ENCODE assay signal across 8 mouse cellular contexts in genomic region chr9:72654593-72655242, GRCm38 (mm10). TPM values are rescaled to one million over a fixed set of nuclear protein-coding genes. Genes with fewer than 3 reads are reported as not detected.
DNase-seq lines count a peak whose midpoint lies in the region; ATAC-seq and TF ChIP-seq lines count a peak whose summit lies in the region.

No protein-coding gene starts in this region.

- H3K27ac ChIP-seq in kidney, adult 2 months (ENCODE audit: insufficient read depth, low read depth, low read length), result no peak overlapping the region
- H3K27ac ChIP-seq in liver, postnatal 0 days (ENCODE audit: low read depth), result no peak overlapping the region

- peaks cover 7% of the 10 kb centered on the region; the same call in 1 of the 2 replicates for H3K4me1 ChIP-seq in kidney, adult 2 months (ENCODE audit: control insufficient read depth, insufficient read depth, low read length)
- peaks cover 23% of the 10 kb centered on the region for H3K4me1 ChIP-seq in liver, postnatal 0 days (ENCODE audit: insufficient read depth)

- H3K27me3 ChIP-seq in kidney, adult 2 months (replicated peaks; ENCODE audit: control insufficient read depth, insufficient read depth, low read length), result no peaks in the 10 kb centered on the region
- H3K27me3 ChIP-seq in liver, postnatal 0 days (ENCODE audit: insufficient read depth, low read length), result no peaks in the 10 kb centered on the region

- no peaks in the 10 kb centered on the region for H3K36me3 ChIP-seq in kidney, adult 2 months (ENCODE audit: control insufficient read depth, insufficient read depth, low read length)
- H3K36me3 ChIP-seq in liver, postnatal 0 days (replicated peaks; ENCODE audit: insufficient read depth, low read length), result no peaks in the 10 kb centered on the region

- no peak for TF ChIP-seq EP300 in liver, postnatal 0 days (IDR thresholded peaks at IDR 0.05; ENCODE audit: low read depth)

- H3K9ac ChIP-seq in liver, postnatal 0 days (replicated peaks), result no peak overlapping the region; the same call in 1 of the 2 replicates

- TF ChIP-seq POLR2A in kidney, adult 2 months (IDR thresholded peaks at IDR 0.05; ENCODE audit: low read depth, low read length), result no peak

- no peak overlapping the region for H3K4me2 ChIP-seq in liver, postnatal 0 days (ENCODE audit: low read depth, low read length)

- WGBS in kidney, adult 2 months, result 72% methylated on average over 6 of the region's 6 CpGs
- 50% methylated on average over 6 of the region's 6 CpGs for WGBS in liver, postnatal 0 days (ENCODE audit: insufficient replicate concordance)

- no peaks in the 10 kb centered on the region for H3K9me3 ChIP-seq in liver, postnatal 0 days (ENCODE audit: low read length)

- peak; percentile 91 for TF ChIP-seq CTCF in kidney, adult 2 months (conservative IDR thresholded peaks at IDR 0.05; ENCODE audit: insufficient read depth, insufficient read length, low read depth, low read length)
- peak; percentile 88 for TF ChIP-seq CTCF in liver, postnatal 0 days (IDR thresholded peaks at IDR 0.05; ENCODE audit: low read depth)

- H3K4me3 ChIP-seq in kidney, adult 2 months (ENCODE audit: insufficient read depth, low read depth, low read length), result no peak overlapping the region
- no peak overlapping the region for H3K4me3 ChIP-seq in liver, postnatal 0 days (ENCODE audit: low read depth, low read length)

- DNase-seq in left cerebral cortex, adult 18-20 months (ENCODE audit: low spot score in 2 of 2), result peak; percentile 52 to 58
- DNase-seq in left cerebral cortex, adult 11 months (ENCODE audit: low spot score), result no peak
- DNase-seq in adrenal gland, adult 18-20 months (ENCODE audit: low spot score in 2 of 2), result peak; percentile 79 to 80
- DNase-seq in gastrocnemius, adult 18-20 months (ENCODE audit: low spot score), result peak; percentile 83
- DNase-seq in kidney, adult 2 months, result peak; percentile 85
- DNase-seq in liver, postnatal 0 days, result peak; percentile 85
- peak; percentile 51 for DNase-seq in retina, postnatal 7 days (ENCODE audit: low read depth, low spot score)
- peak; percentile 52 for DNase-seq in urinary bladder, postnatal 25 days (ENCODE audit: low spot score)

- ATAC-seq in liver, postnatal 0 days, result peak; percentile 73

RNA-seq across cellular contexts. Expression of gene Nedd4, which starts 7.4 kb away (rescaled TPM):
- total RNA-seq in left cerebral cortex, adult 18-20 months (2021), result 100 to 1,000 TPM; 289 to 298 TPM
- 100 to 1,000 TPM; 376 to 378 TPM for total RNA-seq in adrenal gland, adult 18-20 months (2021)
- total RNA-seq in gastrocnemius, adult 18-20 months (2021), result 100 to 1,000 TPM; 266 to 284 TPM
- 104 and 118 TPM in 2 replicates for polyA plus RNA-seq in kidney, adult 2 months (2012; rRNA removed)
- 56.7 and 70.3 TPM in 2 replicates for polyA plus RNA-seq in liver, postnatal 0 days (2015; fragmentation: Nextera tagmentation; extraction: Ambion mirVana)
